Mouse (Mus musculus) kidney, adult 8-10 months (tissue): ENCODE data around the gene Urah.

Experiments
- DNase-seq, 2 experiments: peaks; one replicate each; pipeline ENCODE4 v3.0.0; 2022

The Urah gene

GRCm38 (mm10) chr7:140834968-140835757, at the start of gene Urah:
TSS of gene Urah (plus strand) at chr7:140835018.
- DNase-seq, result peak in 1 of 2 experiments; percentile 55

- DNase-seq, result no peak
Measured at GRCm38 (mm10) chr7:140787406-140788052, 47.3 kb upstream of the Urah start, which contains the start of gene Syce1. TSS of gene Syce1 (minus strand) at chr7:140787852.

- no peak for DNase-seq
Measured at GRCm38 (mm10) chr7:140788053-140788435, 46.8 kb upstream of the Urah start.

GRCm38 (mm10) chr7:140793541-140793940, 41.3 kb upstream of the Urah start:
- DNase-seq, result no peak

GRCm38 (mm10) chr7:140797619-140798018, 37.2 kb upstream of the Urah start:
- DNase-seq, result no peak

GRCm38 (mm10) chr7:140798212-140798611, 36.6 kb upstream of the Urah start:
- DNase-seq, result no peak

GRCm38 (mm10) chr7:140802629-140803028, 32.2 kb upstream of the Urah start:
- peak; percentile 66 to 72 for DNase-seq

GRCm38 (mm10) chr7:140805704-140806103, 29.1 kb upstream of the Urah start:
- peak; percentile 70 to 84 for DNase-seq

GRCm38 (mm10) chr7:140810496-140810895, 24.3 kb upstream of the Urah start:
- DNase-seq, result no peak

GRCm38 (mm10) chr7:140811714-140812113, 23.1 kb upstream of the Urah start:
- DNase-seq, result no peak

GRCm38 (mm10) chr7:140812850-140813249, 22.0 kb upstream of the Urah start:
- no peak for DNase-seq

GRCm38 (mm10) chr7:140820173-140820572, 14.6 kb upstream of the Urah start:
- DNase-seq, result no peak

- DNase-seq, result no peak
Measured at GRCm38 (mm10) chr7:140821305-140821652, 13.5 kb upstream of the Urah start.

- peak; percentile 65 to 72 for DNase-seq
Measured at GRCm38 (mm10) chr7:140821653-140822329, 13.0 kb upstream of the Urah start, which contains the start of gene Zfp941. TSS of gene Zfp941 (minus strand) at chr7:140822178.

- DNase-seq, result no peak
Measured at GRCm38 (mm10) chr7:140822731-140823130, 12.1 kb upstream of the Urah start.

GRCm38 (mm10) chr7:140828171-140828881, 6.5 kb upstream of the Urah start:
- peak; percentile 84 to 89 for DNase-seq

- no peak for DNase-seq
Measured at GRCm38 (mm10) chr7:140831447-140831846, 3.4 kb upstream of the Urah start.

- no peak for DNase-seq
Measured at GRCm38 (mm10) chr7:140833341-140833740, 1.5 kb upstream of the Urah start.

- DNase-seq, result no peak
Measured at GRCm38 (mm10) chr7:140835758-140836087, 905 bp downstream of the Urah start.

- no peak for DNase-seq
Measured at GRCm38 (mm10) chr7:140836243-140837115, 1.7 kb downstream of the Urah start.

- DNase-seq, result no peak
Measured at GRCm38 (mm10) chr7:140839556-140839955, 4.7 kb downstream of the Urah start.
